Mouse (Mus musculus): ENCODE measurements around the gene Serinc1. TPM values are rescaled to one million over a fixed set of nuclear protein-coding genes. Genes with fewer than 3 reads are reported as not detected.

Serinc1 gene
- 120 and 126 TPM in 2 replicates for polyA plus RNA-seq (2015; fragmentation: Nextera tagmentation; extraction: Ambion mirVana)

DNA sequence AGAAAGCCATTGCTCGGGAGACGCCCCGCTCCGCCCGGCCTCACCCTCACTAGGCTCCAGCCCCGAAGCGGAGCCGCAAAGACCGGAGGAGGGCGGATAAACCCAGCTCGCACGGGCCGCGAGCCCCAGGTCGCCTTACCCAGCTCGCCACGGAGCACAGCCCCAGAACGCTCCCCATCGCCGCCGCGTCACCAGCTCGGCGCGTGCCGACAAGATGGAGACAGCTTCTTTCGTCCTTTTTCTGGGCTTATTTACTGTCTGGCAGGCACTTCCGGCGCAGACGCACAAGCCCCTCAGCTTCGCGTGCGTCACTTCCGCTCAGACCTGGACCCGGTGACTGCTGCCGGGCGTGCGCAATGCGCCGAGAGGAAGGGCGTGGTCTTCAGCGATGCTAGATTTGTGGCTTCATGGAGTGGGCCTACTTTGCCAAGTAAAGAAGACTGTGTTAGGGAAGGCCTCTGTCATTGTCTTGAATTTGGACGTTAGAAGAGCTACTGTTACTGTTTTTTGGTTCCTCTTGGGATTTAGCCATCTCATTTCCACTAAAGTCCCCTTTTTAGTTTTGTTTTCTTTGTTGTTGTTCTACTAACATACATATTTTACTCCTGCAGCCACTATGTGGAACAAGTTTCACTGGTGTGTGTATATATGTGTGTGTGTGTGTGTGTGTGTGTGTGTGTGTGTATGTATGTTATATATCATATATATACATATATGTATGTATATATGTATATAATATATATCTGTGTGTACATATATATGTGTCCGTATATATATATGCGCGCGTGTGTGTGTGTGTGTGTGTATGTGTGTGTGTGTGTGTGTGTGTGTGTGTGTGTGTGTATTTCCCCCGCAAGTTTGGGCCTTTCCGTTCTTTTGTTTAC is at the start of gene Serinc1:
TSS of gene Serinc1 (minus strand) at position 313 of the 884 bp plus-strand sequence.

DNA sequence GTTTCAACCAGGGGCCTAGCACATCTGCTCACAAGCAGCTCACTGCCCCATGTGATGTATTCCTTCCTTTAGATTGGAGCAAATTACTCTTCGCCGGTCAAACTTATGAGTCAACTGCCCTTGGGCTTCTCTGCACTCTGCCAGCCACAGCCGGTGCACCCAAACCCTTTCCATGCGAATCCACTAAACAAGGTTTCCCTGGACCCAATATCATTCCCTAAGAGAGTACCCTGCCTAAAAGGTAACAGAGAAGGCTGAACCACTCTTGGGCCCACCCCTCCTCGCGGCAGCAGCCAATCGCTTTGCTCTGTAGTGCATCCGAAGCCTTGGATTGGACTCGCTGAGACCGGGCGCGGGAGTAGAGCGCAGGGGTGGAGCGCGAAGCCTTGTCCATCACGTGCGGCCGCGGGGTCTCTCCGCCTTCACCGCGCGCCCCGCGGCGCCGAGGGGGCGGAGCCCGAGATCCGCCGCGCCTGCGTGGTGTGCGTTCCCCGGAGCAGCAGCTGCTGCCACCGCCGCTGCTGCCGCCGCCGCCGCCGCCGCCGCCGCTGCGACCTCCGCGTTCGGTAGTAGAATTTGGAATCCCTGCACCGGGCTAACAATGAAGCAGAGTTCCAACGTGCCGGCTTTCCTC is 46.3 kb downstream of the Serinc1 start, which contains the start of gene Hsf2:
TSS of gene Hsf2 (plus strand) at position 478 of the 634 bp plus-strand sequence.

Other genes starting within 250 kb of the Serinc1 start
- gene Hsf2, start 46.1 kb downstream of the Serinc1 start, polyA plus RNA-seq (2015; fragmentation: Nextera tagmentation; extraction: Ambion mirVana): 32.8 and 41.0 TPM in 2 replicates
- 0.99 and 2.9 TPM in 2 replicates for gene Pkib, start 99.5 kb upstream of the Serinc1 start, polyA plus RNA-seq (2015; fragmentation: Nextera tagmentation; extraction: Ambion mirVana)

Measured in skeletal muscle tissue, postnatal 0 days (tissue).